Mouse (Mus musculus) brain, embryonic 14.5 days (tissue): ENCODE data around the gene 4921517D22Rik.

Source experiments
- CTCF ChIP-seq: fragments of 200-500 bp; IDR thresholded peaks from 2 replicates; pipeline ENCODE4 v1.5.1; 2012; ENCODE audit warnings: inconsistent platforms, mild to moderate bottlenecking, moderate library complexity, borderline replicate concordance; ENCODE audit not compliant: insufficient read depth, insufficient read length; ENCODE audit errors: extremely low read depth
- POLR2A ChIP-seq: fragments of 200-500 bp; IDR thresholded peaks from 2 replicates; pipeline ENCODE4 v1.6.1; 2012; ENCODE audit warnings: mild to moderate bottlenecking, inconsistent platforms, borderline replicate concordance; ENCODE audit not compliant: poor library complexity, insufficient read depth, insufficient read length, severe bottlenecking; ENCODE audit errors: extremely low read depth

GRCm38 (mm10) chr13:59652651-59653050 lies 41.3 kb downstream of the 4921517D22Rik start:
- TF ChIP-seq CTCF (no peak), POLR2A (no peak)
